Mouse (Mus musculus) c-Kit-positive CD71-negative TER-119-negative erythroid progenitor cells, embryonic 14.5 days (primary cell): Measurements from ENCODE around the gene Lrit3.
"Not testable (repeated sequence)": the region's sequence is repeated elsewhere in the genome, so short reads cannot be mapped to it uniquely, and the experiment has no call there.

ENCODE experiments used
- DNase-seq: peaks from one replicate; pipeline ENCODE4 v3.0.0-alpha.2; 2013; ENCODE audit warnings: low read depth

Gene Lrit3

DNA sequence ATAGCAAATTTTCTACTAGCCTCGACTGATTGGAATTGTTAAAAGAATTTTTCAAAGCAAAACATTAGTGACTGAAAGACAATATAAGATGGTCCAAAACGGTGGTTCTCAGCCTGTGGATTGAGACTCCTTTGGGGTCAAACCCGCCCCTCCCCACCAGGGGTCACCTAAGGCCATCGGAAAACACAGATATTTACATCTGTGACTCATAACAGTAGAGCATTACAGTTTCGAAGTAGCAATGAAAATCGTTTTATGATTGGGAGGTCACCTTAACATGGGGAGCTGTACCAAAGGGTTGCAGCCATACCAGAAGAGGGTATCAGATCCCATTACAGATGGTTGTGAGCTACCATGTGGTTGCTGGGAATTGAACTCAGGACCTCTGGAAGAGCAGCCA is 32.6 kb downstream of the Lrit3 start:
- no peak for DNase-seq

DNA sequence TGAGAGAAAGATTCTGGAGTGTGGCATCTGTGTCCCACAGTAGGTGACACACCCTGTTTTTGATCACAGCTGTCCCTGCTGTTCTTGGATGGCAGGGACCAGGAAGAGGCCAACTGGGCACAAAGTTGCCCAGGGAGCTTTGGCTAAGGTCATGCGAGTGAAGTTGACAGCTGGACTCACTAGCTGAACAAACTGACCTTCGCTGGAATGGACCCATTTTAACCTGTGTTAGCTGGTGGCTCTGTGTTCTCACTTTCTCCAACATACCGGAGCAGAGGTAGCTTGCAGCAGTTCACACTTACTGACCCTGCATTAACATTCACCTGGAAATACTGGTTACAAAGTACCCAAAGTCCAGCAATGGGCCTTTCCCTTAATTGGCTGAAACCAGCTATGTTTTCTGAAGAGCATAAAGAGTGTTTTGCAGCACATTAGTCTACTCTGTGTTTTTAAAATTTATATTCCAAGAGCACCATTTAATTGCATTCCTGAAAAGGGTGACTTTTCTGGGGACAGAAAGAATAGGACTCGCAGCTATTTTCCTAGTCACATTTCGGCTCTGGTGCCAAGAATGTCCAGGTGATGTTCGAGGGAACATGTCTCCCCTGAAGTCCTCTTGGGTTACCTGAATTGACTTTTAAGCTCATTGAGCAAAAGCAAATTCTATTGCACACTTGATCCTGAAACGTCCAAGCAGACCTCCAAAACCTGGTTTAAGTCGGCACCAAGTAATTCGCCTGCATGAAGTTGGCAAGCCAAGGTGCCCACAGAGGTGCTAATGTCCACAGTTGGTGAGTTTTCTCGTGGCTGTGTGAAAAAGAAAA is 36.6 kb downstream of the Lrit3 start:
- no peak for DNase-seq

DNA sequence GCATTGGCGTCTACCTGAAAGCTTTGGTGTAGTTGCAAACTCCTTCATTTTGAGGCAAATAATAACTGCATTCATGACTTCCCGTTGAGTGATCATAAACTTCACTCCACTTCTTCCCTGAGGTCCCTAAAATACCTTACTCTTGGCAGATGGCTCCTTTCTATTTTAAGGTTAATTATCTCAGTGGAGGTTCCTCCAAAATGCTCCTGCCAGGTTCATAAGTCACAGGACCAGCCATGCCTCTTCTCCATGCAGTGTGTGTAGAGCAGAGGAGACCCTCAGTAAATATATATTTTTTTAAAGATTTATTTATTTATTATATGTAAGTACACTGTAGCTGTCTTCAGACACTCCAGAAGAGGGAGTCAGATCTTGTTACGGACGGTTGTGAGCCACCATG is 37.7 kb downstream of the Lrit3 start:
- no peak for DNase-seq

GRCm38 (mm10) chr3:129757599-129757998 is 46.2 kb downstream of the Lrit3 start:
- DNase-seq = not testable (repeated sequence)

DNA sequence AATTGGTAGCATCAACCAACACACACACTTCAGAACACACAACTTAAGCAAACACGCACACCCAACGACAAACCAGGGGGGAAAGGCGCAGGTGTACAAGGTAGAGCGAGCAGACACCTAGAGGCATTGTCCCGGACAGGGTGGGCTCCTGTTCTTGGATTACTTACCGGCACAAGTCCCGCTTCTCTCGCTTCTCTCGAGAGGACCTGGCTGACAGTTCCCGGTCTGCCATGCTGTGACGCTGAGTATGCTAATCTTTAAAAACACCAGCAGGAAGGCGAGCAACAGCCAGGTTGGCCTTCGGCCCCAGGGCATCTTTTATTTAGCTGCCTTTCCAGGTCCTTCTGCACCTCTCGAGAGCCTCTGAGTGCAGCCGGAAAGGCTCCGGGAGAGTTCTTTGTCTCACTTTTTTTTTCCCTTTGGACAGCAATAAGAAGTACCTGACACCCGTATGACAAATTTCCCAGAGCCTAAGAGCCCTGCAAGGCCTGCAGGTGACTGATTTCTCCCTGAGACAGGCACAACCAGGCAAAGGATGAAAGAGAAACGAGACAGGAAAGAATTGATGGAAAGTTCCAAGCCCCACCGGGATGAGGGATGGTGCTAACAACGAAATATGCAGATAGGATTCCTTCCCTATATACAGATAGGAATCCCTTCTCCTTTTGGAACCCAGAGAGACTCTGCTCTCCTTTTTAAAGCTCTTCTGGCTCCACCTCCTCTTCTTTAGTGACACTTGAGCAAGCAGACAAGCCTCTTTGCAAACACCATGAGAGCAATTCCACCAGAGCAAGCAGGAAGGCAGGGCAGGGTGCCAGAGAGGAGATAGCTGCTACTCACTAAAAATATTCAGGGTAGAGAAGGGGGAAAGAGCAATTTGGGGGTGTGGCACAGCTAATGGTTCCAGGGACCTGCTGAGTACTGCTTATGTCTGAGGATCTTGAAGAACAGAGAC is 48.9 kb downstream of the Lrit3 start, which contains the start of gene Egf:
TSS of gene Egf (minus strand) at position 667 of the 955 bp plus-strand sequence.
- no peak for DNase-seq

DNA sequence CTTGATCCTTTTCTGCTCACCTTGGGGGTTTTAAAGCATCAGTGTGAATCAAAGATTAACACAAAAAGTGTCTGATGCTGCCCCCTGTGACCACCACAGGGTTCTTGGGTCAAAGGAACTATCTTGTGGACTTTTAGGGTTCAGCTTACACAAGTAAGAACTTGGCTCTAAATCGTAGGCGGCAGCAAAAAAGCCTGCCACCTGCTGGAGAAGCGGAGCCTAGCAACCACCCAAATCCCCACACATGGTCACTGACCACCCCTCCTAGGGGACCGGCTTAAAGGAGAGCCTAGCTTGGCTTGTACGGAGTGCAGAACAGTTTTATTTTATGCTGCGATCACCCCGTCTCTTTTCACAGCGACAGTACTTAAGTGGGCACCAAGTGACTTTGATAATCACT is 59.0 kb downstream of the Lrit3 start:
- peak; percentile 18 for DNase-seq

DNA sequence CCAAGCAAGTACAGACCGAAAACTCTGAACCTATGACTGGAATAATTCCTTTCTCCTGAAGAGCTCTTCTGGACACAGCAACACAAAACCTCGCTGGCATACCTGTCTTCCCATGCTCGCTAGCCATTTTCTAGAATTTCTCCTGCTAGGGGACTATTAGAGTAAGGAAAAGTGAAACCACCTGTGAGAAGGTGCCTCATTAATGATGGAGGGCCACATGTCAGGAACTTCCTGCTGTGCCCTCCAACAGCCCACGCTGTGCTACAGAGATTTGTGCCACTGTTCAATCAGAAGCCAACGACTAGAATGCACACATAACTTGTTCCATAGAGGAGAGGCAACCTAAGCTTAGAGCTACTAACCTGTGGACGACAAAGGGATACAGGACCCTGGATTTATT is 61.0 kb downstream of the Lrit3 start:
- DNase-seq = no peak

DNA sequence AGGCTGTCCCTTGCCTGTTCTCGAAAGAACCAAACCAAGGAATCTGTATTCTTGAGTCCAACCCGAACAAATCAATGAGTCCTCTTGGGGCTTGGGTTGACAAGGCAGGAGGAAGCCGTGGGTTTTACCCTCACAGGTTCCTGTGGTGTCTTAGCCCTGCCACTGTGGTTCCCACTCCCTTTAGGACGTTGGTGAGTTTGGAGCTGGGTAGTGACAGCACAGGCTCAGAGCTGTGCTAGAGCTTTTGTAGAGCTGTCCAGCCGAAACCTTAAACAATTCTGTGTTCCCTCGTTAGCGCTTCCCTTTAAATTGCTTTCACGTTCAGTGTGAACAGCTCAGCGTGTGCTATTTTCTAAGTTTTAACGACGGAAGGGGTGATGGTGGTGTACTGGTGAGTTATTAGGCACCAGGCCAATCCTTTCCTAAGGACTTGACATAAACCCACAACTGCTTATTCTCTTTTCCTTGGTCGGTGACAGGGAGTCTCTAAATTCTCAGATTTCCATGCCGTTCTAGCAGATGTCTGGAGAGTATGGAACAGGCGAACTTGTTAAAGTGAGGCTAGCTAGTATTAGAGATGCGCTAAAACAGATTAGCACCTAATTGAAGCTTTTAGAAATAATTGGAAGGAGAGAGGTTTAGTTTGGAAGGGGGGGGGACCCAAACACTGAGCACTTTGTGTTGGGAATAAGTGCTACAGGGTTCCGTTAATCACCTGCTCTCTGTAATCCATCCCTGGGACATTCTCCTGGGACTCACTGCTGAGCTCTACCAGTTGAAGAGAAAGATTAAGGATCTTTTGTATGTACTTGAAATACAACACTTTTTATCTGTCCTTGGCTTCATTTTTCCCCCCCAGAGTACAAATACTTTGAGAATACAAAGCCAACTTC is 65.3 kb downstream of the Lrit3 start:
- DNase-seq = no peak
